Mouse (Mus musculus) liver, postnatal 0 days (tissue): ENCODE measurements around the gene Thada.

ENCODE experiments used
- CTCF ChIP-seq: sonication (generic); IDR thresholded peaks from 2 replicates; pipeline ENCODE4 v1.5.1; 2016; ENCODE audit warnings: antibody characterized with exemption, low read depth
- EP300 ChIP-seq: IDR thresholded peaks from 2 replicates; pipeline ENCODE4 v1.6.1; 2016; ENCODE audit warnings: antibody characterized with exemption, low read depth, mild to moderate bottlenecking

DNA sequence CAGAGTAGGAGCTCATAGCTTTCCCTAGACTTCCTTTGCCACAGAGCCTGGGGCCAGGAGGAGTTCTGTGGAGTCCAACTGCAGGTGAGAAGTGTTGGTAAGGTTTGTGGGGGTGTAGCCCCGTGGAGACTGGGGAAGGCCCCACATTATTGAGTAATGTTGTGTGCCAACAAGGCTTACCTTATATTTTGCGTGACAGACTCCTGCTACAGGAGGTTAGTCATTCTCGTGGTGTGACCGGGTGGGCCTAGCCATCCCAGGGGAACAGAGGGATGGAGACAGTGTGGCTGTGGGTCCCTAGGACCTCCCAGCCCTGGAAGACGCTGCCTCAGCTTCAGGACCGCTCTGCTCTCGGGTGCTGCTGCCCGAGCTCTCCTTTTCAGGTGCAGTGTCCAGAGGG, 301.9 kb downstream of the Thada start:
- TF ChIP-seq CTCF: no peak
- TF ChIP-seq EP300: no peak
